Mouse (Mus musculus) CH12.LX (cell line): ENCODE results near the gene Ctps. TPM values are rescaled to one million over a fixed set of nuclear protein-coding genes. Genes with fewer than 3 reads are reported as not detected.

Experiments used
- DNase-seq: peaks from one replicate; pipeline ENCODE4 v3.0.0-alpha.2; 2013; ENCODE audit errors: extremely low read depth
- H3K27ac ChIP-seq: 2 replicates; pipeline ENCODE4 v1.5.1; 2012; ENCODE audit warnings: low read depth, mild to moderate bottlenecking, control low read depth, moderate library complexity; ENCODE audit not compliant: insufficient read depth
- H3K27me3 ChIP-seq: replicated peaks from 2 replicates; pipeline ENCODE3; 2012; ENCODE audit warnings: inconsistent platforms
- H3K36me3 ChIP-seq, 2 experiments: replicated peaks in 1 of 2; 2 replicates each; pipeline versions ENCODE3 to v1.6.1; 2012; ENCODE audit warnings: inconsistent platforms in 1 of 2, low read length in 1 of 2, mild to moderate bottlenecking in 1 of 2, mixed read lengths in 1 of 2, moderate library complexity in 1 of 2; ENCODE audit not compliant: control insufficient read depth in 1 of 2, insufficient read depth in 1 of 2
- H3K4me1 ChIP-seq, 2 experiments: 2 replicates each; pipeline ENCODE4 v1.6.1; 2012; ENCODE audit warnings: inconsistent platforms in 1 of 2, moderate library complexity in 1 of 2; ENCODE audit not compliant: insufficient read depth in 2 of 2, control insufficient read depth in 1 of 2
- H3K4me2 ChIP-seq: 2 replicates; pipeline ENCODE4 v1.6.1; 2012; ENCODE audit warnings: low read depth, mild to moderate bottlenecking, control low read depth; ENCODE audit not compliant: poor library complexity, insufficient read depth, severe bottlenecking
- H3K4me3 ChIP-seq, 3 experiments: fragments of 150-350 bp in 1 of 3; sonication (generic) in 1 of 3; replicated peaks in 1 of 3; 2 replicates each; pipeline versions ENCODE3 to v1.5.1; 2011 to 2012; ENCODE audit warnings: low read depth in 2 of 3, low read length in 2 of 3, mild to moderate bottlenecking in 2 of 3, moderate library complexity in 2 of 3, control low read depth in 1 of 3, improper control_type of control experiment in 1 of 3, inconsistent platforms in 1 of 3, mixed read lengths in 1 of 3; ENCODE audit not compliant: poor library complexity in 1 of 3
- H3K79me2 ChIP-seq: replicated peaks from 2 replicates; pipeline ENCODE4 v1.6.1; 2012; ENCODE audit warnings: mild to moderate bottlenecking, moderate library complexity; ENCODE audit not compliant: control insufficient read depth, poor library complexity, insufficient read depth, severe bottlenecking; ENCODE audit errors: extremely low read depth
- H3K9ac ChIP-seq: 2 replicates; pipeline ENCODE4 v1.6.1; 2012; ENCODE audit warnings: low read depth, mild to moderate bottlenecking, control low read depth, moderate library complexity; ENCODE audit not compliant: insufficient read depth
- H3K9me3 ChIP-seq: replicated peaks from 2 replicates; pipeline ENCODE3; 2012; ENCODE audit warnings: low read length, inconsistent platforms, mixed read lengths
- BHLHE40 ChIP-seq: IDR thresholded peaks from 2 replicates; pipeline ENCODE4 v1.6.1; 2011; ENCODE audit warnings: mild to moderate bottlenecking, low read depth, low read length, improper control_type of control experiment
- CHD1 ChIP-seq: IDR thresholded peaks from 2 replicates; pipeline ENCODE4 v1.6.1; 2012; ENCODE audit warnings: low read depth, low read length, improper control_type of control experiment, inconsistent platforms
- CHD2 ChIP-seq: IDR thresholded peaks from 2 replicates; pipeline ENCODE4 v1.6.1; 2011; ENCODE audit warnings: low read length, improper control_type of control experiment
- ELF1 ChIP-seq: IDR thresholded peaks from 2 replicates; pipeline ENCODE4 v1.6.1; 2014; ENCODE audit warnings: low read depth, mild to moderate bottlenecking, inconsistent platforms, low read length, improper control_type of control experiment
- JUND ChIP-seq: conservative IDR thresholded peaks from 2 replicates; pipeline ENCODE4 v1.6.1; 2011; ENCODE audit warnings: low read depth, low read length, improper control_type of control experiment
- MAX ChIP-seq: IDR thresholded peaks from 2 replicates; pipeline ENCODE4 v1.6.1; 2011; ENCODE audit warnings: low read length, improper control_type of control experiment
- MAZ ChIP-seq: IDR thresholded peaks from 2 replicates; pipeline ENCODE4 v1.6.1; 2012; ENCODE audit warnings: low read depth, mild to moderate bottlenecking, inconsistent platforms, low read length, improper control_type of control experiment, moderate library complexity
- MXI1 ChIP-seq: IDR thresholded peaks from 2 replicates; pipeline ENCODE4 v1.6.1; 2011; ENCODE audit warnings: mild to moderate bottlenecking, low read depth, low read length, improper control_type of control experiment
- MYC ChIP-seq: IDR thresholded peaks from 2 replicates; pipeline ENCODE4 v1.6.1; 2011; ENCODE audit warnings: low read depth, mild to moderate bottlenecking, improper control_type of control experiment, low read length
- NELFE ChIP-seq: IDR thresholded peaks from 2 replicates; pipeline ENCODE4 v1.6.1; 2011; ENCODE audit warnings: low read depth, low read length, improper control_type of control experiment
- NRF1 ChIP-seq: IDR thresholded peaks from 2 replicates; pipeline ENCODE4 v1.6.1; 2014; ENCODE audit warnings: low read depth, mild to moderate bottlenecking, inconsistent platforms, low read length, improper control_type of control experiment, moderate library complexity
- POLR2A ChIP-seq: IDR thresholded peaks from 2 replicates; pipeline ENCODE4 v1.6.1; 2011; ENCODE audit warnings: low read depth, mild to moderate bottlenecking, improper control_type of control experiment, low read length
- POLR2AphosphoS2 ChIP-seq: IDR thresholded peaks from 2 replicates; pipeline ENCODE4 v1.6.1; 2011; ENCODE audit warnings: low read depth, low read length, improper control_type of control experiment
- RAD21 ChIP-seq: IDR thresholded peaks from 2 replicates; pipeline ENCODE4 v1.6.1; 2011; ENCODE audit warnings: low read depth, mild to moderate bottlenecking, low read length, improper control_type of control experiment, moderate library complexity
- RCOR1 ChIP-seq: conservative IDR thresholded peaks from 2 replicates; pipeline ENCODE4 v1.6.1; 2012; ENCODE audit warnings: low read depth, mild to moderate bottlenecking, inconsistent platforms, low read length, improper control_type of control experiment
- SIN3A ChIP-seq: IDR thresholded peaks from 2 replicates; pipeline ENCODE4 v1.6.1; 2012; ENCODE audit warnings: low read length, improper control_type of control experiment, inconsistent platforms
- TCF12 ChIP-seq: IDR thresholded peaks from 2 replicates; pipeline ENCODE4 v1.6.1; 2014; ENCODE audit warnings: low read depth, mild to moderate bottlenecking, inconsistent platforms, low read length, improper control_type of control experiment
- UBTF ChIP-seq: IDR thresholded peaks from 2 replicates; pipeline ENCODE4 v1.6.1; 2012; ENCODE audit warnings: low read depth, mild to moderate bottlenecking, inconsistent platforms, low read length, improper control_type of control experiment, moderate library complexity
- USF1 ChIP-seq: IDR thresholded peaks from 2 replicates; pipeline ENCODE4 v1.6.1; 2014; ENCODE audit warnings: low read depth, mild to moderate bottlenecking, inconsistent platforms, low read length, improper control_type of control experiment
- USF2 ChIP-seq: conservative IDR thresholded peaks from 2 replicates; pipeline ENCODE4 v1.6.1; 2011; ENCODE audit warnings: low read depth, low read length, improper control_type of control experiment
- ZMIZ1 ChIP-seq: IDR thresholded peaks from 2 replicates; pipeline ENCODE4 v1.6.1; 2012; ENCODE audit warnings: low read depth, mild to moderate bottlenecking, inconsistent platforms, low read length, improper control_type of control experiment
- ZNF384 ChIP-seq: IDR thresholded peaks from 2 replicates; pipeline ENCODE4 v1.6.1; 2012; ENCODE audit warnings: low read depth, low read length, improper control_type of control experiment, inconsistent platforms
- dilution Hi-C: fragments of 300-500 bp; cut with MboI; formaldehyde crosslinking; loops from 2 replicates; pipeline ENCODE4 v1.14.3; 2020; ENCODE audit warnings: low sequenced_read_pairs; ENCODE audit not compliant: extremely low pct_unique_long_range_greater_than_20kb, extremely low pct_ligation_motif_present
- in situ Hi-C: fragments of 300-500 bp; cut with MboI; formaldehyde crosslinking; loops from 3 replicates; pipeline ENCODE4 v1.14.3; 2019; ENCODE audit warnings: low sequenced_read_pairs, low pct_ligation_motif_present, low pct_unique_long_range_greater_than_20kb, mixed read lengths
- polyA plus RNA-seq: library from polyadenylated mRNA; unstranded; fragments of >175 nt; gene quantifications from 2 replicates; pipeline ENCODE4 v1.2.1, GENCODE M21; 2012; ENCODE audit warnings: low read depth; ENCODE audit not compliant: insufficient read length
- total RNA-seq, 2 experiments: library from RNA; depleted of rRNA; stranded (reverse); fragments of 300-350 nt in 1 of 2; fragments of >200 nt in 1 of 2; gene quantifications; 2 replicates each; pipeline ENCODE4 v1.2.3; 2012 to 2014

The Ctps gene
- total RNA-seq (2012; rRNA removed) (93.2 and 114 TPM in 2 replicates), total RNA-seq (2014; rRNA removed) (179 and 187 TPM in 2 replicates), polyA plus RNA-seq (140 and 148 TPM in 2 replicates)

GRCm38 (mm10) chr4:120569486-120570437, at the start of gene Ctps:
TSS of gene Ctps (minus strand) at chr4:120570276.
- peak within 1 kb of the TSS; percentile 43 for H3K27ac ChIP-seq
- TF ChIP-seq NELFE: peak; percentile 66
- TF ChIP-seq SIN3A: peak; percentile 33; the same call in 1 of the 2 replicates
- peak; percentile 93 for TF ChIP-seq POLR2A
- TF ChIP-seq RCOR1: no peak
- no peak for TF ChIP-seq JUND
- TF ChIP-seq ZNF384: no peak
- no peak; the same call in 1 of the 2 replicates for TF ChIP-seq CHD1
- TF ChIP-seq POLR2AphosphoS2: peak; percentile 9; the same call in 1 of the 2 replicates
- TF ChIP-seq UBTF: peak; percentile 33
- TF ChIP-seq NRF1: peak; percentile 92
- TF ChIP-seq CHD2: 0 out of 2 replicates have a peak, but pooled peaks have one; percentile 14
- peak; percentile 96 for TF ChIP-seq MXI1
- peak; percentile 57 for TF ChIP-seq MYC
- TF ChIP-seq TCF12: peak; percentile 53; the same call in 1 of the 2 replicates
- TF ChIP-seq MAX: peak; percentile 90
- peak; percentile 28; the same call in 1 of the 2 replicates for TF ChIP-seq ELF1
- TF ChIP-seq BHLHE40: peak; percentile 15; the same call in 1 of the 2 replicates
- H3K79me2 ChIP-seq: peaks cover 34% of the 10 kb centered on the region
- no peaks in the 10 kb centered on the region for H3K9me3 ChIP-seq
- in situ Hi-C loops: no loop called here
- peaks cover 4 to 16% of the 10 kb centered on the region in 2 experiments for H3K36me3 ChIP-seq
- peak within 1 kb of the TSS; percentile 77 to 82 (median 81) for H3K4me3 ChIP-seq
- peak within 1 kb of the TSS; percentile 91 for H3K4me2 ChIP-seq
- peak within 1 kb of the TSS; percentile 95 for H3K9ac ChIP-seq
- DNase-seq: peak; percentile 86
- H3K4me1 ChIP-seq: peaks cover 0 to 41% of the 10 kb centered on the region in 2 experiments; a peak in 2 of 4 replicates
- dilution Hi-C loops: no loop called here
- H3K27me3 ChIP-seq: peaks cover 7% of the 10 kb centered on the region

- H3K36me3 ChIP-seq: no peaks in the 10 kb centered on the region
- no peaks in the 10 kb centered on the region for H3K9me3 ChIP-seq
- DNase-seq: no peak
- H3K4me1 ChIP-seq: peaks cover 5 to 17% of the 10 kb centered on the region in 2 experiments; a peak in 3 of 4 replicates
- in situ Hi-C loops (no loop called here), dilution Hi-C loops (no loop called here)
- TF ChIP-seq NRF1: no peak
- no peak for TF ChIP-seq RCOR1
- no peak for TF ChIP-seq USF1
- TF ChIP-seq ZMIZ1: no peak
- TF ChIP-seq CHD1: no peak
- no peak for TF ChIP-seq RAD21
- no peak for TF ChIP-seq MAZ
- no peak for TF ChIP-seq UBTF
- no peak for TF ChIP-seq USF2
- H3K9ac ChIP-seq: no peak overlapping the region
- H3K4me2 ChIP-seq: no peak overlapping the region
- no peak overlapping the region for H3K27ac ChIP-seq
- H3K27me3 ChIP-seq: peaks cover 3% of the 10 kb centered on the region
- no peaks in the 10 kb centered on the region for H3K79me2 ChIP-seq
- no peak overlapping the region for H3K4me3 ChIP-seq
These were observed 46.3 kb upstream of the Ctps start for GRCm38 (mm10) chr4:120616199-120617025.
